Mouse (Mus musculus) erythroblast, adult 5-6 weeks (primary cell): ENCODE measurements around the gene Thsd7b. TPM values are rescaled to one million over a fixed set of nuclear protein-coding genes. Genes with fewer than 3 reads are reported as not detected.

Experiments
- ATAC-seq: replicated peaks from 2 replicates; pipeline ENCODE4 v1.8.0; 2016; ENCODE audit warnings: moderate number of reproducible peaks, mild to moderate bottlenecking, moderate TSS enrichment, inconsistent platforms; ENCODE audit not compliant: poor library complexity, low FRiP score, severe bottlenecking
- total RNA-seq, 2 experiments: library from RNA; stranded (forward) in 1 of 2; stranded (reverse) in 1 of 2; fragments of 150-400 nt in 1 of 2; fragments of 200-764, 138-1000 nt in 1 of 2; gene quantifications; 2 replicates each; pipeline versions ENCODE4 v1.2.3 to v1.2.4; 2015 to 2017; ENCODE audit warnings: low replicate concordance in 2 of 2

The Thsd7b gene
- total RNA-seq (2015; ENCODE audit: low replicate concordance) = 1.9 TPM in 1 of 2 replicates, not detected in the other
- total RNA-seq (2017; ENCODE audit: low replicate concordance) = 0.43 and 1.5 TPM in 2 replicates

DNA sequence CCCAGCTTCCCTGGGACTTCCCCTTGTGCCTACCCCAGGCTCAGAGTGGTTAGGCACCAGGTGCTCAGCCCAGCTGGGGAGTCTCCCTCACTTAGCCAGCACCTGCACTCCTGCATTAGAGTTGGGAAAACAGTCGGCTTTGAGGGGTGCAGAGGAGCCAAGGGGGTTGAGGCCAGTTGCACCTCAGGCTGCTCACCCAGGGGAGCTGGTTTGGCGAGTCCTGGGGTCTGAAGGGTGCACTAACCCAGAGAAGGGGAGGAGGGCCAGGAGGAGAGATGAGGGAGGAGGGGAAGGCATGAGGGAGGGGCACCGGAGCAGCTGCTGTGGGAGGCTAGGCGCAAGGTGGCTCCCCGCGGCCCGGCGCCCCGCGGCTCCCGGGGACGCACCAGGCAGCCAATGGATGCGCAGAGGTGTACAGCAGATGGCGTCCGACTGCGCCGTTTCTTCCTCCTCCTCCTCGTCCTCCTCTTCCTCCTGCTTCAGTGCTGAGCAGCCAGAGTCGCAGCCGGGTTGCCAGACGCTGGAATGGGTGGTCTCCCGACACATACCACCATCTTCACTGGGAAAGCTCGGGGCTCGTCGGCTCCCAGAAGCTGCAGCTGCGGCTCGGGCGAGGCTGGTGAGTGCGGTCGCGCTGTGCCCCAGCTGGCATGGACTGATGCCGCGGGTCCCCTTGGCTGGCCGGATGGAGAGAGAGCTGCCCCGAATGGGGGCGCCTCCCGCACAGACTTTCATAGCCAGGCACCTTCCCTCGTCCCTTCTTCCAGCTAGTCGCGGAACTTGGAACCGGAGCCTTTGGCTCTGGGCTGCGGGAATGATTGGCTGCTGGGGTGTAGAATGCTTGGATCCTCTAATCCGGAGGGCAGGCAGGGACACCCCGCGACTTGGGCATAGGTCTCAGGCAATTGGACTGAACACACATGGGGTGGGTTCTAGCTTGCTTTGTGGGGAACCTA is at the start of gene Thsd7b:
Gene Thsd7b (plus strand): TSS at position 321 of the 956 bp plus-strand sequence.
- no peak for ATAC-seq

DNA sequence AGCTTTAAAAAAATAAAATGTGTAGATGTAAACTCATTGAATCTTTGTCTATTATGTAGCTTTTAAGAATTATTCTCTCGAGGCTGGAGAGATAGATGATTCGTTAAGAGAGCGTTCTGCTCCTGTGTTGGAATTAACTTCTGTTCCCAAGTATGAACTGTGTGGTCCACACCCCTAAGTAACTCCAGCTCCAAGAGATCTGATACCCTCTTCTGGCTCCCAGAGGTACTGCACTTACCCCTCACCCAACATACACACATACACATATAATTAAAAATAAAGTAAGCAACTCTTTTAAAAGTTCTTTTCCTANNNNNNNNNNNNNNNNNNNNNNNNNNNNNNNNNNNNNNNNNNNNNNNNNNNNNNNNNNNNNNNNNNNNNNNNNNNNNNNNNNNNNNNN is 28.8 kb upstream of the Thsd7b start:
- ATAC-seq = no peak

DNA sequence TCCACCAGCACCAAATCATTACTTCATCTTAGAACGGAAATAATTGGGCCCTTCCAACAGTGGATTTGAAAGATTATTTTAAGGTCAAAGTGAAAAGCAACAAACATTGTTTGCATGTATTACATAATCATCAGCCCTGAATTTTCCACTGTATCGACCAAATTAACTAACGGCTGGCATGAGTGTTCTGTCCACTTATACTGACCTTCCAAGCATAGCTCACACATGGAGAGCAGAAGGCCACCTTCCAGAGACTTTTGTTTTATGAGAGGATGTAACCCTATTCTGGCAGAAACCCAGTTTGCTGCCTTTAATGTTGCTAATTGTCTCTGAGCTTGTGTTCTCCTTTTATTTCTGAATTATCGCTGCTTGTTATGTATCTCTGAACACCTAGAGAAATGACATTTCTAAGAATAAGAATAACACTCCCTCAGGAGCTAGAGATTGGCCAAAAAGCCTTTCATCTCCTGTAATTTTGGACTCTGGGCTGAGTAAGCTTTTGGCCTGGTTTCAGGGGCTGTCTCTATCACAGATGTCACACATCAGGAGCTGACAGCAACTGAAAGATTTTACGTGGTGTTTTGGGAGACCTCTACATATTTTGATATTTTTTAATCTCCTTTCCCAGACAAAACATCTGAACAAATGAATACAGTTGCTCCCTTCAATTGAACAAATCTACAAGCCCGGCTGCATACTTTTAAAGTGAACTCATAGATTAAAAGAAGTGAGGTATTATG is 22.2 kb upstream of the Thsd7b start:
- ATAC-seq = no peak

GRCm38 (mm10) chr1:129266684-129267083 is 6.4 kb upstream of the Thsd7b start:
- no peak for ATAC-seq

GRCm38 (mm10) chr1:129304173-129304572 is 31.1 kb downstream of the Thsd7b start:
- no peak for ATAC-seq

- ATAC-seq = no peak
Measured at GRCm38 (mm10) chr1:129324388-129324787, 51.3 kb downstream of the Thsd7b start.

DNA sequence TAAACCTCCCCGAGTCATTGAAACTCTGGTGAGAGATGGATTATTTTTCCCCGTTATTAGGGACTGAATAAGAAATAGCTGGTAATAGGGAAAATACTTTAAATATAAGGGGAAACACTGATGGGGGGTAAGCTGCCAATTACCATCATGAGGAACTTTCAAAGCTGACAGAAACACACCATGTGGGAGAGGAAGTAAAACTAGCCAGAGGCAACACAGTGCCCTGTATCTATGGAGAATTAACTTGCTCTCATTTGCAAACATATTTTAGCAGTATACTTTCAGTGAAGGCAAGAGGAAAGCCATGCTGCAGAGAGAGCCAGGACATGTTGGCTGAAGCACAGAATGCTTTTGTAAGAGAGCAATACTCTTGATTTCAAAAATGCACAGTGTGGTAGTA is 51.7 kb downstream of the Thsd7b start:
- no peak for ATAC-seq

DNA sequence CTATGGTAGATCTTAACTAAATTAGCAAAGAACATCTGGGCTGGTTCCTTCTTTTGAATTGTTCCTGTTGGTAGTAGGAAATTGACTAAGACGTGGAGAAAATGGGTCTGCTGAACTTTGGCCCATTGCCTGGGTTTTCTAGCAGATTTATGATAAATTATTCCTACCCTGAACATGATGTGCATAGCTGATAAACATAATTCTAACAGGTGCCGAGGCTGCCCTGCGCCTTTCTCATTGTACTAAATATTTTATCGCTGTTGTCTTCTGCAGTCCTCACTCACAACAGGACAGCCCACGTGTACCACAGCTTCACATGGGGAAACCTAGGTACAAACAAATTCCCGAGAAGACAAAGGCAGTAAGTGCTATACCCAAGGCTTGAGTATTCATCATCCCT is 83.5 kb downstream of the Thsd7b start:
- ATAC-seq = no peak

DNA sequence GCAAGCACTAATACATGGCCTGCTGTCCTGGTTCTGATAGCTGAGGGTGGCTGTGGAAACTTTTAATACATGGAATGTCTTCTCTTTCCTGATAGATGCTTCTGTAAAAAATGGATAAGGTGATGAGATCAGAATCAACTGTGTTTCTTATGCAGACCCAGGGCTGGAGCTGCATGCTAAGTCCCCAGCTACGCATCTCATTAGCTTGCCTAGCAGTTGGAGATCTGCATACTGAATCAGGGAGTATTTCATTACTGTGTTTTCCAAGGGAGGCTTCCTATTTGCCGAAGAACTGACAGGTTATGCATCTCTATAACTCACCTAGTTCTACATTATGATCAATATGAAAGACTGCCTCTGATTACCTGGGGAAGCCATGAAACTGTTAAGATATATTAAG is 84.3 kb downstream of the Thsd7b start:
- no peak for ATAC-seq

DNA sequence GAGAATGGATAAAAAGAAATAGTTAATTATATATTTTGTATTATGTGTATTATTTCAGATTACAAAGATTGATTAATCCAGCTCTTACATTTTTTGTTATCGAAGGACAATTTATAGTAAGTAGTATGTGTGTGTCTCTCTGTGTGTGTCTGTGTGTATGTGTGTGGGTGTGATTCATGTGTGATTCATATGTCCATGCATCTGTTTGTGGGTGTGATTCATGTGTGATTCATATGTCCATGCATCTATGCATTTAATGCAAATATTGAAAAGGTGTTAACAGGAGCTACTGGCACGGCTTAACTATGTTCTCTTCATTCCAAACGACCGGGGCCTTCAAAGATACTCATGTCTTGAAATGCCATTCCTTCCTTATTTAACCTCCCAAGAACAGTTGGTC is 90.3 kb downstream of the Thsd7b start:
- ATAC-seq = no peak

DNA sequence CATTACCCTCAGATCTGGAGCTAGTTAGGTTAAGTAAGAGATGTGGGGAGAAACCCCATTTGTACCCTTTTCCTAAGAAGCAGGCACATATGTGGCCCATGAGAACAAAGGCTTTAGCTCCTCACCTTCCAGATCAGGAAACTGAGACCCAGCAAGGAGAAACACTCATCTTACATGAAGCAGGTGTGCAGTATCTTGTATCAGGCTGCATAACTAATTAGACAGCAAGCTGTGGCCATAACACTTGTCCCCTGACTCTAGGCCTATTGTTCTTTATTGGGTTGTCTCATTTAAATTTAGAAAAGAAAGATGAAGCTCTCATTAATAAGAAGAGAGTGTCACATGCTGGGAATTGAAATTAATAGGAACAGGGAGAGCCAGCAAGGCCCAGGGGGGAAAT is 91.7 kb downstream of the Thsd7b start:
- ATAC-seq = no peak

GRCm38 (mm10) chr1:129365590-129365989 is 92.5 kb downstream of the Thsd7b start:
- ATAC-seq = no peak

DNA sequence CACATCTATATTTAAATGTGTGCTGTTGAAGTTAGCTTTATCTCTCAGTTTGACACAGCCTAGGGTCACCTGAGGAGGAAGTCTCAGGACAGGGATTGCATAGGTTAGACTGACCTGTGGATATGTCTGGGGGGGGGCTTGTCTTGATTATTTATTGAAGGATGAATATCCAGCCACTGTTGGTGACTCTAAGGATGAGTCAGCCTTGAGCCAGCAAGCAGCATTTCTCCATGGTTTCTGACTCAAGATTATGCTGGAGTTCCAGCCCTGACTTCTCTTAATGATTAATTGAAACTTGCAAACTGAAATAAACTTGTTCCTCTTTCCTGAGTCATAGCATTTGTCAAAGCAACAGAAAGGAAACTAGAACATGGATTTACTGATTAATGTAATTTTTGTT is 113.4 kb downstream of the Thsd7b start:
- no peak for ATAC-seq

- no peak for ATAC-seq
Measured at GRCm38 (mm10) chr1:129411584-129411983, 138.5 kb downstream of the Thsd7b start.

DNA sequence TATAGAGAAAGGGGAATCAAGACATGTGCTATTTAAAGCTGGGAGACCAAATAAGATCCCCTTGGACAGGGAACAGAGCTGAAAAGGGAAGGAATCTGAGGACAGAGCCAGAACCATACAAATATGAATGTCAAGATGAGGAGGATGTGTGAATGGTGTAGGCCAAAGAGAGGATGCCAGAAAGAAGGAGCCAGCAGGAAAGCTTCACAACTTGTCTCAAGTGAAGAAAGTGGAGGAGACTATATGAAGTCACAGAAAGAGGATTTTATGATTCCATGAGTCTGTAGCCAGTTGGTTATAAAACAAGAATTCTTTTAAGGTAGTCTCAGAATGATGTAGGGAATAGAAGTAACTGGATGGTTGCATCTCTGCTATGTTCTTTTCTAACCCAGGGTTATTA is 148.5 kb downstream of the Thsd7b start:
- no peak for ATAC-seq

- ATAC-seq = no peak
Measured at GRCm38 (mm10) chr1:129464414-129464813, 191.3 kb downstream of the Thsd7b start.

GRCm38 (mm10) chr1:129473504-129473903 is 200.4 kb downstream of the Thsd7b start:
- ATAC-seq = no peak

DNA sequence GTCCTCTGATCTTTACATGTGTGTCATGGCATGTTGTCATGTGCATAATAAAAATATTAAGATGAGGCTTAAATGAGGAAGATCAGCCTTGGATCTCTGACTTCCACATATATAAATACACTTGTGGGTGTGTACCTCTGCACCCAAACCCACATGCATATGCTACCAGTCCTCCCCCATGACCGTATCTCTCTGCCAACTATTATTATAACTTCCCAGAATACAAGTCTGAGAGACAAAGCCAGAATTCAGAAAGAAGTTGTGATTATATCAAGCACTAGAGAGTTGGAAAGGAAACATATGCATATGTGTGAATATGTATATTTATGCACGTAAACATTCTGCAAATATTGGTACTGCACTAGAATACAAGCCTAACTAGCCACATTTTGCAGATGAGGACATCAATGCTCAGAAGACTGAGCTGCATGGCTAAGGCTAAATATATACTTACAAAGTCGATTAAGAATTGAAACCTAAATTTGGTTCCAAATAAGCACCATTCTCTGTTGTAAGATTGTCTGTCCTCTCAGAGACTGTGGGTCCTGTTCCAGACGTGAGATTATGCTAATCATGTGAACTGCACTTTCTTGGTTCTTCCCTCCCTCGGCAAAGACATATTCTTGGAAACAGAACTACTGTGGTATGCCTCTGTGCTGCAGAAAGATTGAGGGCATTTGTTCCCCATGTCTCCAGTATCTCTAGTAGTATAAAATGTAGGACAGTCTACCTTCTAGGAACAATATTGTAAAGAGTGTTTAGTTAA is 211.3 kb downstream of the Thsd7b start:
- no peak for ATAC-seq

DNA sequence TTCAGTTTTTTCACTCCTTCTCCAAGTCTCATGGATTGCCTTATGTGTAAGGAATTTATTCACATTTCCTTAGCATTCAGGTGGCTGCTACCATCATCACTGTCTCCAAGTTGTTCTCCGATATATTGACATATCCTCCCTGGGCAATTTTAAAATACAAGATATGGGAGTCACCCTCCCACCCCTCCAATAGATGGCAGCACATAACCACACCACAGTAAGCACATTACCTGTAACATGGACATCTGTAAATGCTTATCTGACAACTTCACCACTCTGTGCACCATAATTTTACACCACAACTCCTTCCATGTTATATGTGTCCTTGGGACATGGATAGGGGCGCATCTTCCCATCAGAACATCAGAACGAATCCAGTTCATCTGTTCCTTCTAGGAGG is 218.0 kb downstream of the Thsd7b start:
- no peak for ATAC-seq

DNA sequence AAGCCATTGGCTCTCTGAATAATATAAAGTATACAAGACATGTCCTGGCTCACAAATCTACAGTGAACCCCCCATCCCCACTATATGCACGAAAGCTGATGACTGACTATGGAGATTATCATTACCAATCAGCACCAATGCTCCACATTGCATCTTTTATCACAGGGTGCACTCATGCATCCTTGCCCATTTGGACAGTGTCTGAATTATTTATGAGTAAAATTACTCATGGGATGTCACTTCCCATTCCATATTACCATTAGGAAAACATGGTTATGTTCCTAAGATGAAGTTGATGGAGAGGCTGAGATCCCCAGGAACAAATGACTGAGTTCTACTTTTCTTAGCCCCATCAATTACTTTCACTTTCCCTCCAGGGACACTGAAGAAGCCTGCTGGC is 220.8 kb downstream of the Thsd7b start:
- ATAC-seq = no peak
